Mouse (Mus musculus): ENCODE measurements around the gene Itgad.

DNA sequence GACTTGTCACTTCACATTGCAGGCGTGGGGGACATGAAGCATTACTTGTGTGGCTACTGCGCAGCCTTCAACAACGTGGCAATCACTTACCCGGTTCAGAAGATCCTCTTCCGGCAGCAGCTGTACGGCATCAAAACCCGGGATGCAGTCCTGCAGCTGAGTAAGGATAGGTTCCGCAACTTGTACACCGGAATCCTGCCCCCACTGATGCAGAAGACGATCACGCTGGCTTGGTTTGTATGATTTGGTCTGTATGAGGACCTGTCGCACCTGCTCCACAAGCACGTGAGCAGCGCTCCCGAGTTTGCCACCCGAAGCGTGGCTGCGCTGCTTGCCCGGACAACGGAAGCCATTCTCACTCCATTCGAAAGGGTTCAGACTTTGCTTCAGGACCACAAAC, at the start of gene Itgad:
- TF ChIP-seq EP300 (IDR thresholded peaks at IDR 0.05; ENCODE audit: low read depth) (no peak), CTCF (IDR thresholded peaks at IDR 0.05; ENCODE audit: low read depth) (no peak)

All from heart, postnatal 0 days (tissue).